Mouse (Mus musculus): ENCODE results near the gene Dock8. TPM values are rescaled to one million over a fixed set of nuclear protein-coding genes. Genes with fewer than 3 reads are reported as not detected.

Gene Dock8
- polyA plus RNA-seq, 1 experiment: 0.57 TPM

- TF ChIP-seq CTCF (IDR thresholded peaks at IDR 0.05; ENCODE audit: low read depth, low read length) (no peak), EP300 (IDR thresholded peaks at IDR 0.05; ENCODE audit: insufficient read depth, low read depth, low read length) (no peak), POLR2A (IDR thresholded peaks at IDR 0.05; ENCODE audit: insufficient read depth, low read length) (no peak)
- H3K4me3 ChIP-seq (ENCODE audit: low read depth, low read length): no peak overlapping the region
- no peaks in the 10 kb centered on the region for H3K27me3 ChIP-seq (ENCODE audit: control insufficient read depth, insufficient read depth, low read length, poor library complexity, severe bottlenecking)
- H3K9me3 ChIP-seq (replicated peaks; ENCODE audit: control insufficient read depth, insufficient read depth, low read length, poor library complexity, severe bottlenecking): no peaks in the 10 kb centered on the region
- H3K9ac ChIP-seq (ENCODE audit: low read depth, poor library complexity, severe bottlenecking): no peak overlapping the region
- no peaks in the 10 kb centered on the region for H3K36me3 ChIP-seq (ENCODE audit: control insufficient read depth, insufficient read depth, low read length, poor library complexity, severe bottlenecking)
- no peaks in the 10 kb centered on the region for H3K4me1 ChIP-seq (ENCODE audit: control insufficient read depth, insufficient read depth, low read length)
- H3K27ac ChIP-seq (ENCODE audit: insufficient read depth, low read length): no peak overlapping the region
These were observed 69.2 kb downstream of the Dock8 start for GRCm38 (mm10) chr19:25068518-25068917.

DNA sequence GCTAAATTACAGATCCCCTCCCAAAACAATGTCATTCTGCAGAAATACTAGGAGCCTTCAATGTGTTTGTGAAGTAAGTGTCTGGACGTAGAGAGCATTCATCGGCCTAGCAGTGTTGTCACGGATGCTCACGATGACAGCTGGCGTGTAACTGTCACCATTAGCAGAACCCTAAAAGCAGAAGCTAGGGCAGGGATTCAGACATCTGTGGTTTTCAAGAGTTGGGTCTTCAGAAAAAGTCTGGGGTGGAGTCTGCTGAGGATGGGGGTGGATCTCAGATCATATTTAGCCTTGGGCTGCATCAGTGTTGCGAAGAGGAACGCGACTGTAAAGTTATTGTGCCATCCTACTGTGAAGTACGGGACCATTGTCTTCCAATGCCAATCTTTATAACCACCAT, 73.2 kb downstream of the Dock8 start:
- TF ChIP-seq CTCF (IDR thresholded peaks at IDR 0.05; ENCODE audit: low read depth, low read length): no peak
- no peak for TF ChIP-seq EP300 (IDR thresholded peaks at IDR 0.05; ENCODE audit: insufficient read depth, low read depth, low read length)
- TF ChIP-seq POLR2A (IDR thresholded peaks at IDR 0.05; ENCODE audit: insufficient read depth, low read length): no peak
- Histone ChIP-seq H3K27ac (ENCODE audit: insufficient read depth, low read length) (no peak overlapping the region), H3K36me3 (ENCODE audit: control insufficient read depth, insufficient read depth, low read length, poor library complexity, severe bottlenecking) (no peaks in the 10 kb centered on the region), H3K4me3 (ENCODE audit: low read depth, low read length) (no peak overlapping the region), H3K27me3 (ENCODE audit: control insufficient read depth, insufficient read depth, low read length, poor library complexity, severe bottlenecking) (no peaks in the 10 kb centered on the region), H3K4me1 (ENCODE audit: control insufficient read depth, insufficient read depth, low read length) (no peaks in the 10 kb centered on the region), H3K9ac (ENCODE audit: low read depth, poor library complexity, severe bottlenecking) (no peak overlapping the region), H3K9me3 (replicated peaks; ENCODE audit: control insufficient read depth, insufficient read depth, low read length, poor library complexity, severe bottlenecking) (no peaks in the 10 kb centered on the region)

DNA sequence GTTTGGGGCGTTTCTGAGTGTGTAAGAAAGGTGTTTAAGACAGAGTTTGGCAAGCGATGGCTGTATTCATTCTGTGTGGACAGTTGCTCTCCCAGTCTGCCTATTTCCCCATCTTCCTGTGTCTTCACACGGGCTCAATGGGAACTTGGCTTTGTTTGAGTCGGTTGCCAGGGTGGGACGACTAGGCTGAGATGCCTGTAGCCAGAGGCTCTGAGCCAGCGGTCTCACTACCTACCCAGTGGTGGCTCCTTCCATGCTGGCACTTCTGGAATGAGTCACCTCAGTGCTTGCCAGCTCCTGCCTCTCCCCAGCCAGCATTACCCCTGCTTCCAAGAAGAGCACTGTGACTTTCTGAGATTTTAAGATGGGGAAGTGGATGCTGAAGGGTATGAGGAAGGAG, 75.4 kb downstream of the Dock8 start:
- Histone ChIP-seq H3K9me3 (replicated peaks; ENCODE audit: control insufficient read depth, insufficient read depth, low read length, poor library complexity, severe bottlenecking) (no peaks in the 10 kb centered on the region), H3K27ac (ENCODE audit: insufficient read depth, low read length) (no peak overlapping the region), H3K4me3 (ENCODE audit: low read depth, low read length) (no peak overlapping the region), H3K36me3 (ENCODE audit: control insufficient read depth, insufficient read depth, low read length, poor library complexity, severe bottlenecking) (no peaks in the 10 kb centered on the region), H3K9ac (ENCODE audit: low read depth, poor library complexity, severe bottlenecking) (no peak overlapping the region), H3K27me3 (ENCODE audit: control insufficient read depth, insufficient read depth, low read length, poor library complexity, severe bottlenecking) (no peaks in the 10 kb centered on the region), H3K4me1 (ENCODE audit: control insufficient read depth, insufficient read depth, low read length) (no peaks in the 10 kb centered on the region)
- TF ChIP-seq POLR2A (IDR thresholded peaks at IDR 0.05; ENCODE audit: insufficient read depth, low read length): no peak
- no peak for TF ChIP-seq EP300 (IDR thresholded peaks at IDR 0.05; ENCODE audit: insufficient read depth, low read depth, low read length)

GRCm38 (mm10) chr19:25077636-25078035, 78.3 kb downstream of the Dock8 start:
- H3K27ac ChIP-seq (ENCODE audit: insufficient read depth, low read length): no peak overlapping the region
- H3K9ac ChIP-seq (ENCODE audit: low read depth, poor library complexity, severe bottlenecking): no peak overlapping the region
- no peaks in the 10 kb centered on the region for H3K27me3 ChIP-seq (ENCODE audit: control insufficient read depth, insufficient read depth, low read length, poor library complexity, severe bottlenecking)
- H3K36me3 ChIP-seq (ENCODE audit: control insufficient read depth, insufficient read depth, low read length, poor library complexity, severe bottlenecking): no peaks in the 10 kb centered on the region
- no peak overlapping the region for H3K4me3 ChIP-seq (ENCODE audit: low read depth, low read length)
- no peaks in the 10 kb centered on the region for H3K9me3 ChIP-seq (replicated peaks; ENCODE audit: control insufficient read depth, insufficient read depth, low read length, poor library complexity, severe bottlenecking)
- TF ChIP-seq CTCF (IDR thresholded peaks at IDR 0.05; ENCODE audit: low read depth, low read length) (no peak), EP300 (IDR thresholded peaks at IDR 0.05; ENCODE audit: insufficient read depth, low read depth, low read length) (no peak), POLR2A (IDR thresholded peaks at IDR 0.05; ENCODE audit: insufficient read depth, low read length) (no peak)
- H3K4me1 ChIP-seq (ENCODE audit: control insufficient read depth, insufficient read depth, low read length): no peaks in the 10 kb centered on the region

DNA sequence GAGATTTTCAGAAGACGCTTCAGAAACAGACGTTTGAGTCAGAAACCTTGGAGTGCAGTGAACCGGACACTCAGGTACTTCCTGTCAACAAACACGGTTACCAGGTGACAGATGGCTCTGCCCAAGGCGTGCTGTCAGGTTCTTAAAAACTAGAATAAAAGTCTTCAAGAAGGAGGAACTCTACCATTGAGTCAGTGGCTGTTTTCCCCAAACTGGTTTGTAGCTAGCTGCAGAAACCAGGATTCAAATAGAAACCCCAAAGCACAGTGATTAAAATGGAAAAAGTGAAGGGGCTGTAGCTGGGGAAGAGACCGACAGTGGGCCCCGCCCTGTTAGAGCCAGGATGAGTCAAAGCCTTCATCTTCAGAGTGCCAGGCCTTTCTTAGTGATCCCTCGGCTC, 78.8 kb downstream of the Dock8 start:
- Histone ChIP-seq H3K36me3 (ENCODE audit: control insufficient read depth, insufficient read depth, low read length, poor library complexity, severe bottlenecking) (no peaks in the 10 kb centered on the region), H3K27me3 (ENCODE audit: control insufficient read depth, insufficient read depth, low read length, poor library complexity, severe bottlenecking) (no peaks in the 10 kb centered on the region), H3K27ac (ENCODE audit: insufficient read depth, low read length) (no peak overlapping the region), H3K9ac (ENCODE audit: low read depth, poor library complexity, severe bottlenecking) (no peak overlapping the region), H3K4me3 (ENCODE audit: low read depth, low read length) (no peak overlapping the region), H3K9me3 (replicated peaks; ENCODE audit: control insufficient read depth, insufficient read depth, low read length, poor library complexity, severe bottlenecking) (no peaks in the 10 kb centered on the region), H3K4me1 (ENCODE audit: control insufficient read depth, insufficient read depth, low read length) (no peaks in the 10 kb centered on the region)
- no peak for TF ChIP-seq EP300 (IDR thresholded peaks at IDR 0.05; ENCODE audit: insufficient read depth, low read depth, low read length)
- TF ChIP-seq POLR2A (IDR thresholded peaks at IDR 0.05; ENCODE audit: insufficient read depth, low read length): no peak
- TF ChIP-seq CTCF (IDR thresholded peaks at IDR 0.05; ENCODE audit: low read depth, low read length): no peak

DNA sequence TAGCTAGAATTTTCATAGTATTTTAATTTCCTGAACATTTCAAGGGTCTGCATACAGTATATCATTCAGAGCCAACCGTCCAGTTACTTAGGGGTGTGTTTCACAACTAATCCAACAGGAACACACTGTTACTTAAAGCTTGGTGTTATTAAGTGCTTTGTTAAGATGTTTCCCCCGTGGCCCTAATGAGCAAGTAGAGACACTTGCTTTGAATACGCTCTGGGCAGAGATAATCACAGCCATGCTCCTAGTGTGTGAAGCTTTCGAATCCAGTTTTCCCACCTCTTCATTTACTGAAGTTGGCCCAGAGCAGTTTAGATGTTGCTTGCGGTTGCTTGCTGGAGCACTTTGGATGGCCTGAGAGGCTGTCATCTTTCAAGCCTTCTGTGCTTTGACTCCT, 80.8 kb downstream of the Dock8 start:
- Histone ChIP-seq H3K4me1 (ENCODE audit: control insufficient read depth, insufficient read depth, low read length) (no peaks in the 10 kb centered on the region), H3K9me3 (replicated peaks; ENCODE audit: control insufficient read depth, insufficient read depth, low read length, poor library complexity, severe bottlenecking) (no peaks in the 10 kb centered on the region), H3K27me3 (ENCODE audit: control insufficient read depth, insufficient read depth, low read length, poor library complexity, severe bottlenecking) (no peaks in the 10 kb centered on the region), H3K27ac (ENCODE audit: insufficient read depth, low read length) (no peak overlapping the region), H3K36me3 (ENCODE audit: control insufficient read depth, insufficient read depth, low read length, poor library complexity, severe bottlenecking) (no peaks in the 10 kb centered on the region), H3K4me3 (ENCODE audit: low read depth, low read length) (no peak overlapping the region), H3K9ac (ENCODE audit: low read depth, poor library complexity, severe bottlenecking) (no peak overlapping the region)
- TF ChIP-seq CTCF (IDR thresholded peaks at IDR 0.05; ENCODE audit: low read depth, low read length): no peak
- TF ChIP-seq EP300 (IDR thresholded peaks at IDR 0.05; ENCODE audit: insufficient read depth, low read depth, low read length): no peak
- no peak for TF ChIP-seq POLR2A (IDR thresholded peaks at IDR 0.05; ENCODE audit: insufficient read depth, low read length)
